Mouse (Mus musculus) thymus, adult 18-20 months (tissue): ENCODE results near the gene Ndufv1.
"Not testable (repeated sequence)": the region's sequence is repeated elsewhere in the genome, so short reads cannot be mapped to it uniquely, and the experiment has no call there.

ENCODE experiments used
- DNase-seq, 2 experiments: peaks; one replicate each; pipeline ENCODE4 v3.0.0; 2022; ENCODE audit warnings: mixed read lengths in 2 of 2

The Ndufv1 gene

DNA sequence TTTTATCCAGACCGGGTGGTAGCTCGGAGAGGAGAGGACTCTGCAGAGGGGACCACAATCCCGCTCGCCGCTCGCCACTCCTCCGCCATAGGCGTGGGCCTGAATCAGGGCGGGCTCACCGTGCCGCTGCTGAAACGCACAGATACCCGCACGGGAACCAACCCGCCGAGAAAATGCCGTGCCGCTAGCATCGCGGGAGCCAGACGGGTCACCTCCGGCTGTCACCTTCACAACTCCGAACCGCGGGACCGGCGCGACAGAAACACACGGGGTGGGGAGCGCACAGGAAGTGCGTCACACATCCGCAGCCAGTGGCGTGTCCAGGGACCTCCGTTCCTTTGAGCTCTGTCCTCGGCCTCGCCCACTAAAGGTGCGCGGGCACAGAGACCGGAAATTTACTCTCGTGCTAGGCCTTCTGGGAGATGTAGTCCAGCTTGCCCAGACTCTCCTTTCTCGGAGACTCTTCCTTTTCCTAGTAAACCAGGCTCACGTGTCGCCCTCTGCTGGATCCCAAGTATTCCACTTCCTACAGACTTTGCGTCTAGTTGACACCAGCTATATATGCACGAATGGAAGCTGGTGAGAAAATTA is at the start of gene Ndufv1:
Ndufv1 (minus strand) TSS at position 375 of the 591 bp plus-strand sequence.
- DNase-seq = peak; percentile 96 to 98

DNA sequence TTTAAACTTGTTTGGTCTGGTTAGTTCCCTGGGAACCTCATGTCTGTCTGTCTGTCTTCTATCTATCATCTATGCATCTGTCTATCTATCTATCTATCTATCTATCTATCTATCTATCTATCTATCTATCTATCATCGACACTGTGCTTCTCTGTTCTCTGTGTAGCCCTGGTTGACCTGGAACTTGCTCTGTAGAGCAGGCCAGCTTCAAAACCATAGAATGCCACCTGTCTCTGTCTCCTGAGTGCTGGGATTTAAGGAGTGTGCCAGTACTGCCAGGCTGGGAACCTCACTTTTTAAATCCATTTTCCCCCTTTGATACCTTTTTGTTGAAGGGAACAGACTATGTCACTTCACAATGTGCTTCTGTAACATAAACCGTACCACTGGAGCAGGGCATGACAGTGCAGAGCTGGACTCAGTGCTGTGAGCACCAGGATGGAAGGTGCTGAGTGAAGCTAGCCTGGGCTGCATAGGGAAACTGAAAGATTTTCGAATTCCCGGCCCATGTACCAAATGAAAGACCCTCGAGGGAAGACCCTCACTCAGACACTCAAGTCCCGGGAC is 48.4 kb upstream of the Ndufv1 start:
- DNase-seq = no peak

DNA sequence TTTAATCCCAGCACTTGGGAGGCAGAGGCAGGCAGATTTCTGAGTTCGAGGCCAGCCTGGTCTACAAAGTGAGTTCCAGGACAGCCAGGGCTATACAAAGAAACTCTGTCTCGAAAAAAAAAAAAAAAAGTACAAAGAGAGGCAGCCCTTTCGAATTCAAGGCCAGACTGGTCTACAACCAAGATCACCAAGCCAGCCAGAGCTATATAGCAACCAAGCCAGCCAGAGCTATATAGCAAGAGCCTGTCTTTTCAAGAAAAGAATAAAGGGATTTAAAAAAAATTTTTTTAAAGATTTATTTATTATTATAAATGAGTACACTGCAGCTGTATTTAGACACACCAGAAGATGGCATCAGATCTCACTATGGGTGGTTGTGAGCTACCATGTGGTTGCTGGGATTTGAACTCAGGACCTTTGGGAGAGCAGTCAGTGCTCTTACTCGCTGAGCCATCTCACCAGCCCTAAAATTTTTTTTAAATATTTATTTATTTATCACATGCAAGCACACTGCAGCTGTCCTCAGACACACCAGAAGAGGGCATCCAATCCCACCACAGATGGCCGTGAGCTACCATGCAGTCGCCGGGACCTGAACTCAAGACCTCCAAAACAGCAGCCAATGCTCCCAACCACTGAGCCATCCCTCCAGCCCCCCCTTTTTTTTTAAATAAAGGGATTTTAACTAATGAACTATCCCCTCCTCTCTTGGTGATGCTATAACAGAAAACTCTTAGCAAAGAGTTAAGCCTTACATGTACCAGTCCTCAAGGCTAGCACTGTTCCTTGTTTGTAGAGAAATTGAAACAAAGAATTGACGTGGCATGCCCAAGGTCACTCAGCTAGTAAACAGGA is 47.7 kb upstream of the Ndufv1 start:
- not testable (repeated sequence) for DNase-seq

DNA sequence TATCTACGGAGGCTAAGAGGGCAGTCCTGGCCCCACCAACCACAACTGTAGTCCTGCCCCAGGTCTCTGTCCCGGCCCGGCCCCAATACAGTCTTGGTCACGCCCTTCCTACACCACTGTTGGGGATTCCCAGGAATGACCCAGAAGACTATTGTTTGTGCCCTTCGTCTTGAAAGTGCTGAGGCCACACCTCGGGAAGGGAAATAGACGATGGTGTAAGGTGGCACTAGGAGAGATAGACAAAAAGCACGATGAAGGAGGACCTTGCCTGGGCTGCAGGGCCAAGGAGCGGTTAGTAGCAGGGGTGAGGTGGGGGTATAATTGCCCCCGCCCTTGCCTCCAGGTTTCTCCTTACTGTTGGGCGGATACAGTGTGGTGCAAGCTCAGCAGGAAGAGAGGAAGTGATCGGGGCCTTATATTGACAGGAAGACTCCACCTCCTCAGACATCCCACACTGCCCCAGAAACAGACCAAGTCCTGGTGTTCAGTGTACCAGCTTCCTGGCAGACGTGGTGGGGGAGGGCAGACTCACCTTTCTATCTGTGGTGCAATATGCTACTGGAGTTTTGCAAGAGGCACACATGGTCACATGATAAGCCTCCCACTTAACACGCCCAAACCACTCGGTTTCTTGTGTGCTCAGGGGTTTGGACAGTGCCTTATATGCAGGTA is 46.6 kb upstream of the Ndufv1 start, which contains the start of gene Gstp3:
Gstp3 (minus strand) TSS at position 501 of the 672 bp plus-strand sequence.
- DNase-seq = peak in 1 of 2 experiments; percentile 54

DNA sequence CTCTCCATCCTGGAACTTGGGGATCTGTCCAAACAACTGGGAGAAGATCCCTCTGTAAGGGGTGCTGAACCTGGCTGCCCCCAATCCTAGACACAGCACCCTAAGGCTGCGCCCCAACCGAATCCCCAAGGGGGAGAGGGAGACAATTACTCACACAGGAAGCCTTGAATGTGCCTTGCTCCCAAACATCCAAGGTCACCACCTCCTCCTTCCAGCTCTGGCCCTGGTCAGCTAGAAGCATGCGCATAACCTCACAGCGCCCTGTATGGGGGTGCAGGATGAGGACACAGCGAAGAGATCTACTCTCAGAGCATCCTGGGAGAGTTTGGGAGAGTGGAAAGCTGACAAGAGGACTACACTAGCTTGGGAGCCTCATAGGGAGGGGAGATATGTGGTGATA is 46.0 kb upstream of the Ndufv1 start:
- no peak for DNase-seq

DNA sequence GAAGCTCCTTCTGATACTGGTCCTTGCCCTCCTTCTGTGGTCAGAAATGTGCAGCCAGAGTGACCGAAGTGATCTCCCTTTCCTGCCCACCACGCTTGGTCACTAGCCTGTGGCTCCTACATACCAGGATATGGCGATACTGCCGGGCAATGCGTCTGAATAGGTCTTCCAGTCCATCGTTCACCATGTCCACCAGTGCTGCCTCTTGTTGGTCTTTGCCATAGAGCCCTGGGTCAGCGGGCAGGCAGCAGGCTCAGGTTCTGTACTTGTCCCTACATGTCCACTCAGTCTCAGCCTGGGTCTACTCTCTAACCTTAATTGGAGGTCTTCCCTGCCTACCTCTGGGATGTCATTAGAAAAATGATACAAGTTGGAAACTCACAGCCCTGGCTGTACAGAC is 45.4 kb upstream of the Ndufv1 start:
- DNase-seq = no peak

DNA sequence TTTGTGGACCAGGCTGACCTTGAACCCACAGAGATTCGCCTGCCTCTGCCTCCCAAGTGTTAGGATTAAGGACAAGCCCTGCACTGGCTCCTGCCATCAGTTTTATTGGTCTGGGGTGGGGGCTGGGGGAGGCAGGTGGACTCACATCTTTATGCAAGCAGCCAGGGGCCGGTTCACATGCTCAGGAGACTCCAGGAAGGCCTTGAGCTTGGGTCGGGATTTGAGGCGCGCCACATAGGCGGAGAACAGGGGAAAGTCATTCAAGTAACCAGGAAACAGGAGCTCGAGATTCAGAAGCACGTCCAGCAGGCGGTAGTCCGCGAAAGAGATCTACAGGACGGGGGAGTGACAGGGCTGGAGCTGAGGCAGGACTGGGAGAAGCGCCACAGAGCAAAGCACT is 44.8 kb upstream of the Ndufv1 start:
- DNase-seq = no peak

DNA sequence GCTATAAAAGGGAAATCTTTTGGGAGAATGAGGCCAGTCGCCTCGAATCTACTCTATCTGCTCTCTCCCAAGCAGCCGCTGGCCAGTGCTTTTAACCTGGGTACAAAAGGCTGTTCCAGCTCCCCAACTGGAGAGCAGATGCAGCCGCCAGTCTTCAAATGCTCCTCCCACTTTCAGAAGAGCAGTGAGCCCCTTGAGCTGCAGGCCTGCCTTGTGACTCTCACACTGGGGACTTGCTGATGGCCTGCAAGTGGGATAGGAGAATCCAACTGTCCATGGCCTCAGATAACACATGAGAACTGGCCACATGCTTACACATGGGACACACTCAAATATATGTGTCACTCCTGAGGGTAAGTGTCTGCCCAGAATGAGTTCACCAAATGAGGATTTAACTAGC is 44.1 kb upstream of the Ndufv1 start:
- no peak for DNase-seq

DNA sequence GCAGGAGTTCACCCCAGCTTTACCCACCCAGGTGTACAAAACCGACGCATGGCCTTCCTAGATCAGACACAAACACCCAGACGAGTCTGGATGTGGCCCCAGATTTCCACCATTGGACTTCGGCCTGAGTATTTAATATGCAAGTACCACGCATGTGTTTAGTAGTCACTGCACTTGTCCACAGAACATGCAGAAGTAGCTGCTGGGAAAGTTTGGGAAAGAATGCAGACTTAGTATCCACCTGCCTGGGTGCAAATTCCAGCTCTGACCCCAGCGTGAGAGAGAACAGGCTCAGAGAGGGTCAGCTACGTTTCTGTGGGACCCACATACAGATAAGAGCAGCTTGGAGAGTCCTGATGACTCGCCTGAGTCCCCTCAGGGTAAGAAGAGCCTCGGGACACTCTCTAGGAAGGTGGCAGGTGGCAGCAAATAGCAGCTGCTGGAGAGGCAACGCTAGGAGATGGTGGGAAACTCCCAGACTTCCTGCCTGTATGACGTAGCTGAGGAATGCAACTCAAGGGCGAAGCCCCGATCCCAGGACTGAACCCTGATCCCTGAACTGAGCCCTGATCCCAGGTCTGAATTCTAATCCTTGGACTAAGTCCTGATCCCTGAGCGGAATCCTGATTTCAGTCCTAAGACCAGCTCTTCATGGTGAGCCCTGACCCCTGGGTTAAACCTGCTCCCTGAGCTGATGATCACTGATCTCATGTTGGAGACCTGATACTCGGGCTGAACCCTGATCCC is 43.5 kb upstream of the Ndufv1 start:
- DNase-seq = no peak

DNA sequence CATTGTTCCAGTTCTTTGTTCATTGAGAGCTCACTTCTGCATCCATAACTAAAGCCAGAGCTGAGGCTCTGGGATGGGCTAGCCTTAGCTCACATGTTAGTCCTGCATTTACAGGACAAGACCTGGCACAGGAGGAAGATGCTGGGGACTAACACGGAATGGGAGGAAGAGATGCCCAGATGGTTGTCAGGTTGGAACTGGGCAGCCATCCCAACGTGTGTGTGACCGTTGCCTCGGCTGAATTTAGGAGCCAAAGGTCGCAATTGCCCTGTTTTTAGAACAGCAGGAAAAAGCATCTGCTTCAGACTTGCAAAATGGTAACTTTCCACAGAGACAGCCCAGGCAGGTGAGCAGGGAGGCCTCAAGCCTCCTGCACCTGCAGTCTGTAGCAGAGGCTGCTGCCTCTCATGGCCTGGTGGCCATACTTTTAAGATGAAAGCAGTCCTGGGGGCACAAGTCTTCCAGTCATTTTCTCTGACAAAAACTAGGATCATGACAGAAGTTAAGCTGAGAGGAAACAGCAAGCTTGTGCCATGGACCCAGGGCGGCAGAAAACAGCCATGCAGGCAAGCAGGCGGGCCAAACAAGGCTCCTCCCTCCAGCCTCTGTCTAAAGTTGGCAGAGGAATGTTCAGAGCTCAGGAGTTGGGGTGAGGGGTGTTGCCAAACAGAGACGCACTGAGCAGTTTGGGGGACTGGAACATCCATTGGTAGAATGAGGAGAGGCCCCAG is 42.8 kb upstream of the Ndufv1 start:
- DNase-seq = no peak

DNA sequence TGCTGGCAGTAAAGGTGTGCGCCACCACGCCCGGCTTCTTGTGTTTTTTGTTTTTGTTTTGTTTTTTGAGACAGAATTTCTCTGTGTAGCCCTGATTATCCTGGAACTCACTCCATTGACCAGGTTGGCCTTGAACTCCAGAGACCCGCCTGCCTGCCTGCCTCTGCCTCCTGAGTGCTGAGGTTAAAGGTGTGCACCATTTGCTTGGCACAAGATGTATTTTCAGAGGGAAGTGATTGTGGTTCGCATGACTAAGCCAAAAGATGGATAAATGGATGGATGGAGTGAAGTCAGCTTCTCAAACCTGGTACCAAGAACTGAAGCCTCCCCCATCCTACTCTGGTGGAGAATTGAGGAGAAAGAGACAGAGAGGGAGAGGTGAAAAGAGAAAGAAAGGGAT is 42.0 kb upstream of the Ndufv1 start:
- no peak for DNase-seq

DNA sequence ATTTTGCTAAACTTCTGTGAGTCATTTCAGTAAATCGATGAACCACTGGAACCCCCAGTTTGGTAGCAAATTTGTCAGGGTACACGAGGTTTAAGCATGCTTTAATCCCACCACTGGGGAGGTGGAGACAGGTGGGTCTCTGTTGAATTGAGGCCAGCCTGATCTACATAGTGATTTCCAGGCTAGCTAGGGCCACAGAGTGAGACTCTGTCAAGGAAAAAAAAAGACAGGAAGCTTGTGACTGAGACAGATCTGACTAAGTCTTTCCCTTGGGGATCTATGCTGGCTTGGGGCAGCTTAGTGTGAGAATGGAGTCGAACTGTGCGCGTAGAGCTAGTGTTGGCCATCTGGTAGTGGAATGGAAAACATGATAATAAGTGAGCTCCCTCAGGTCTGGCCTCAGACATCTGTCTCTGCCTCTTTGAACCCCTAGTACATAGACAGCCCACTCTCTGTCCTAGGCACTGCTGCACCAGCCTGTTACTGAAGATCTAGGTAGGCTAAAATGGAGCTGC is 40.0 kb upstream of the Ndufv1 start:
- no peak for DNase-seq

DNA sequence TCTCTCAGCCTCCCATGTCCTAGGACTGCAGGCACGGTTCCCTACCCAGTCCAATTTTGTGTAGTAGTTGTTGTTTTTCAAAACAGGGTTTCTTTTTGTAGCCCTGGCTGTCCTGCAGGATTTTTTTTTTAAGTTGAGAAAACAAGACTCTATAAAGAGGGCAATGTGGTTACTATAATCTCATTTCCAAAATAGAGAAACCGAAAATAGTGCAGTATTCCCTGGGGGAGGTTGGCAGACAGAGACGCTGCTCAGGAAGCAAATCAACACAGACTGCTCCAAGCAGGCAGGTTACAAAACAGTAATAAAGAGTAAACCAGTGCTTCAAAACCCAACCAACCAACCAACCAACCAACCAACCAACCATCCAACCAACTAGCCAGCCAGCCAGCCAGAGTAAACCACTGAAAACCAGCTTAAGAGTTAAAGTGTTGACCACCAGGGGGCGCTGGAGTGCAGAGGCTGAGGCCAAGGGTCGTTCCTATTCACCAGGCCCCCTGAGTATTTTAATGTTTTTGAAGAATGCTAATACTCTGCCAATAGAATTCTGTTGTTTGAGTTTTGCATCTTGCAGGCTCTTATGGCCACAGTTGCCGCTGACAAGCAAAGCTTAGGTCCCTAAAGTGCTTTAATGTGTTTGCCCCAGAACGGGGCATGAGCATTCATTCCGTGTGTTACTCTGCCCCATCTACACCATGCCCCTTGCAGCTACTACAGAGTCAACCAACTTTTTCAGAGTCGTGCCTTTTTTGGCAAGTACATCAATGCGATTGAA is 39.3 kb upstream of the Ndufv1 start:
- DNase-seq = peak in 1 of 2 experiments; percentile 32

DNA sequence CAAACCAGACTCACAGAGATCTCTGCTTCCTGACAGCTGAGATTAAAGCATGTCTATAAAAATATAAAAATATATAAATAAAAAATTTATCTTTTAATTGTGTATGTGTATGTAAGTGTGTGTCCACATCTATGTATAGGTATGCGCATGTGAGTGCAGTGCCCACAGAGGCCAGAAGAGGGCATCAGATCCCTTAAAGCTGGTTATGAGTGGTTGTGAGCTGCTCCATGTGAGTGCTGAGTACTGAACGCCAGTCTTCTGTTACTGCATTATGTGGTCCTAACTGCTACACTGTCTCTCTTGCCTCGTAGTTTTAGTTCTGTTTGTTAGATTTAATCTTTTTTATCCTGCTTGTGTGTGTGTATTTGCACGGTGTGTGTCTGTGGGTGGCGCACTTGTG is 38.4 kb upstream of the Ndufv1 start:
- DNase-seq = no peak

DNA sequence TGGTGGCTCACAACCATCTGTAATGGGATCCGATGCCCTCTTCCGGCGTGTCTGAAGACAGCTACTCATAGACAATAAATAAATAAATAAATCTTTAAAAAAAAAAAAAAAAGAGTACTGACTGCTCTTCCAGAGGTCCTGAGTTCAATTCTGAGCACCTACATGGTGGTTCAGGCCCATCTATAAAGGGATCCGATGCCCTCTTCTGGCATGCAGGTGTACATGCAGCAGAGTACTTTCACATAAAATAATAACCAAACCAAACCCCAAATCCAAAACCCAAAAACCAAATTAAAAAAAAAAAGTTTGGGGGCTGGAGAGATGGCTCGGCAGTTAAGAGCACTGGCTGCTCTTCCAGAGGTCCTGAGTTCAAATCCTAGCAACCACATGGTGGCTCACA is 36.5 kb upstream of the Ndufv1 start:
- not testable (repeated sequence) for DNase-seq

DNA sequence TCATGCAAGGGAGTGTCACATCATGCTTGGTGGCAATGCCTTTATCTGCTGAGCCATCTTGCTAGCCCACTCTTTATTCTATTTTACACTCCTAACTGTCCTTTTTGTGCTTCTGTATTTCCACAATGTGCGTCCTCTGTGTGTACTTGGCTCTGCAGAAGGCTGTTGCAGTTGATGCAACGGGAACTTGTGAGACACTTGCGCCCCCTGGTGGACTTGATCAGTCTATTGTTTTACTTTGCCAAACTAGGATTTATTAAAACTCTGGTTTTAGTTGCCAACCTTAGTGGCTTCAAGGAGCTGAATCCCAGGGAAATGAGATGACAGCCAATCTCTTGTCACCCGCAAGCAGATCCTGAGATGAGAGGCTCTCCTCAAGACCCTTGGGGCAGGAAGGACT is 35.3 kb upstream of the Ndufv1 start:
- peak; percentile 40 to 47 for DNase-seq

DNA sequence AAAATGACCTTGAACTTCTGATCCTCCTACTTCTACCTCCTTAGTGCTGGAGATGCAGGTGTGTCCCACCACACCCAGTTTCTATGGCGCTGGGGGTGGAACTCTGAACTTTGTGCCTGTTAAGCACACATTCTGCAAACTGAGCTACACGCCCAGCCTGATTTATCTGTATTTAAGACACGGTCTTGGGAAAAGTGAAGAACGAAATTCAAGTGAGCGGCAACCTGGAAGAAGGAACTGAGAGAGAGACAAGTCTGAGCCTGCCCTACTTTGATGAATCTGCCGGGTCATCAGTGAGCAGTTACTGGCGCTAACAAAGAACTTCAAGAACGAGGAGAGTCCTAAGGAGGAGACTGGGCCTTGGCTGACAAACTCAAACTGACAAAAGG is 34.3 kb upstream of the Ndufv1 start:
- no peak for DNase-seq

DNA sequence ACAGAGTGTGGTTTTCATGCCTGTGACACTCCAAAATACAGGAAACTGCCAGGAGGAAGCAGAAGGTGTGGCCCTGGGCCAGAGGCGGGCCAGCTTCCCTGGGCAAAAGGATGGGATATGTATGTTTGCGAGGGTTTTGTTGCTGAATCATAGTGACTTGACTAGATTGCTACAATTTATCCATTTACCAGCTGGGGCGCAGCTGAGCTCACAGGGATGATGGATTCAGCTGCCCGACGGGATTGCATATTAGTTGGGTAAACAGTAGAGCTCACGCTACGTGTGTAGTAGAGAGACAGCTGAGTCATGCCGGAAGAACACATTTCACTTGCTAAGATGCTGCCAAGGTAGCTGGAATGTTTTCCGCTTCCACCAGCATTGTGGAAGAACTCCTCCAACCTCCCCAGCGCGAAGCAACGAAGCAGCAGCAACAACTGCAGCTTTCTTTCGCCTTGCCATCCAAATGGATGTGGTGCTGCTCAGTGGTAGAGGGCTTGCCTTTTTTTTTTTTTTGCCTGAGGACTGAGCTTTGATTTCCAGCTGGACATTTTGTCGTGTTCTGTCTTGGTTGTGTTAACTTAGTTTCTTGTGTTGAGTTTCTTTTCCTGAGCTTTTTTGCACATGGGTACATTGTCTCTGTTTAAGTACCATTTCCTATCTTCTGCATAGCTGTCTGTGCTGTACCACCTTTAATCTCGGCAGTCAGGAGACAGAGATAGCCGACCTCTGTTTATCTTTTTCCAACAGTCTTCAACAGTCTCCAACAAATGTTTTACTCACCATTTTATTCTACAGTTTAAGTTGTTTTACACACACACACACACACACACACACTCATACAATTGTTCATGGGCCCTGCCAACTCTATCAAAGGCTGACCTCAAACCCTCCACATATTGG is 33.6 kb upstream of the Ndufv1 start, which contains the start of gene Gstp2:
Gstp2 (minus strand) TSS at position 58 of the 900 bp plus-strand sequence.
- DNase-seq = no peak

DNA sequence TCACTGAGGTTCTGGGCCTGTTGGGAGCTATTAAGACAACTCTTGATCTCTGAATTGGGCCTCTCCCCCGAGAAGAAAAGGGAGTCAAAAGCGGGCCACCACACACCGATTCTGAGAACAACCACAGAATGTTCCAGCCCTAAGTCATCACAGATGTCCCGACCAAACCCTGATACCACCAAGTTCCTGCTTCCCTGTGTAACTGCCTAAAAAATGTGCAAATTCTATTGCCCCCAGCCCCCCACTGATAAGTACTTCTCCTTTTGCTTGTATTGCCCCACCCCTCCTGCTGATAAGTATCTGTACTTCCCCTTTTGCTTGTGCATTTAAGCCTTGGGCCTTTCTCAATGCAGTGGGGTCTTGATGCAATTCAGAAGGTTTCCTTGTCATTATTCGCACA is 31.5 kb upstream of the Ndufv1 start:
- DNase-seq = not testable (repeated sequence)

DNA sequence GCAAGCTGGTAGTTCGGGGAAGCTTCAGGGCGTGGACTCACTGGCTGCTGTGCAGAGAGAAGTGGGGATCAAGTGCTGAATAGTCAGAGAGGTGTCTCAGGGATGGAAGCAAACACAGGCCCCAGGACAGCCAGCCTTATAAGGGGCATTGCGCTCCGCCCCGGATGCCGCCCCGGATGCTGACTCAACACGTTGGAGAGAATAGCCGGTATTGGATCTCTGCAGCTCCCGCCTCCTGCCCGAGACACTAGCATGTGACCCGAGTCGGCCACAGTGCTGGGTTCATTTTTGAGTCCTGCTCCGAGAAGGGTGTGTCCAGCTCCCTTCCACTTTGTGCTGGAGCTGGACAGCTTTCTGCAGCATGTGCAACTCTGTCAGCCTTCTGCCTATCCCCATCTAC is 29.5 kb upstream of the Ndufv1 start:
- DNase-seq = no peak
